Mouse (Mus musculus) myocyte (in vitro differentiated cells): ENCODE measurements around the gene Cops4.

Experiments used
- CEBPB ChIP-seq: IDR thresholded peaks from 2 replicates; pipeline ENCODE4 v1.6.1; 2011; ENCODE audit warnings: mild to moderate bottlenecking, moderate library complexity; ENCODE audit not compliant: poor library complexity, insufficient read depth, severe bottlenecking
- MAX ChIP-seq: IDR thresholded peaks from one replicate; pipeline ENCODE4 v1.6.1; 2011; ENCODE audit warnings: low read depth, mild to moderate bottlenecking, control low read depth
- MYOG ChIP-seq, 3 experiments: IDR thresholded peaks; one replicate each; pipeline ENCODE4 v1.6.1; 2011; ENCODE audit warnings: control low read depth in 2 of 3, low read depth in 2 of 3, mild to moderate bottlenecking in 2 of 3; ENCODE audit not compliant: insufficient read length in 2 of 3, control insufficient read depth in 1 of 3, insufficient read depth in 1 of 3
- POLR2A ChIP-seq: IDR thresholded peaks from one replicate; pipeline ENCODE4 v1.6.1; 2011; ENCODE audit warnings: low read depth, mild to moderate bottlenecking, control low read depth, moderate library complexity; ENCODE audit not compliant: insufficient read length
- TCF12 ChIP-seq: IDR thresholded peaks from one replicate; pipeline ENCODE4 v1.6.1; 2011; ENCODE audit warnings: mild to moderate bottlenecking, control low read depth; ENCODE audit not compliant: poor library complexity, insufficient read depth, severe bottlenecking
- USF1 ChIP-seq: IDR thresholded peaks from one replicate; pipeline ENCODE4 v1.6.1; 2011; ENCODE audit warnings: low read depth, mild to moderate bottlenecking, control low read depth, moderate library complexity

DNA sequence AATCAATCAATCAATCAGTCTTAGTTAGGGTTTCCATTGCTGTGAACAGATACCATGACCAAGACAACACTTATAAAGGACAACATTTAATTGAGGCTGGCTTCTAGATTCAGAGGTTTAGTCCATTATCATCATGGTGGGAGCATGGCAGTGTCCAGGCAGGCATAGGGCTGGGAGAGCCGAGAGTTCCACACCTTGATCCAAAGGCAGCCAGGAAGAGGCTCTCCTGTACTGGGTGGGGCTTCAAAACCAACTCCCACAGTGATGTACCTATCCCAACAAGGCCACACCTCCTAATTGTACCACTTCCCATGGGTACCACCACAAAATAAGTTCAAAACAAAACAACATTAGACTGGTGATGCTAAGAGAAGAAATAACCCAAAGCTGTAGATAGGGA, 32.0 kb downstream of the Cops4 start:
- TF ChIP-seq POLR2A: no peak
- no peak for TF ChIP-seq CEBPB
- TF ChIP-seq USF1: no peak
- TF ChIP-seq MAX: no peak
- TF ChIP-seq MYOG (IDR thresholded peaks at IDR 0.05; ENCODE audit: control insufficient read depth in 1 of 3, insufficient read depth in 1 of 3, insufficient read length in 2 of 3, low read depth in 2 of 3): no peak
- TF ChIP-seq TCF12: no peak
